Mouse (Mus musculus) liver, adult 2 months (tissue): ENCODE results near the gene BC003965. TPM values are rescaled to one million over a fixed set of nuclear protein-coding genes. Genes with fewer than 3 reads are reported as not detected.

Source experiments
- DNase-seq: peaks from one replicate; pipeline ENCODE4 v3.0.0-alpha.2; 2011; ENCODE audit warnings: low read depth, low spot score; ENCODE audit errors: extremely low read depth
- H3K27ac ChIP-seq: fragments of 200-500 bp; replicated peaks from 2 replicates; pipeline ENCODE4 v1.5.1; 2012; ENCODE audit warnings: low read depth, mild to moderate bottlenecking, control low read depth, inconsistent platforms, low read length; ENCODE audit not compliant: insufficient read depth
- H3K27me3 ChIP-seq: fragments of 200-500 bp; 2 replicates; pipeline ENCODE4 v1.6.1; 2012; ENCODE audit warnings: mild to moderate bottlenecking, moderate library complexity, low read length, inconsistent platforms; ENCODE audit not compliant: control insufficient read depth, insufficient read depth
- H3K36me3 ChIP-seq: fragments of 200-500 bp; 2 replicates; pipeline ENCODE4 v1.6.1; 2012; ENCODE audit warnings: low read length, inconsistent platforms; ENCODE audit not compliant: control insufficient read depth, insufficient read depth
- H3K4me1 ChIP-seq: fragments of 200-500 bp; 2 replicates; pipeline ENCODE4 v1.6.1; 2011; ENCODE audit warnings: low read length; ENCODE audit not compliant: control insufficient read depth, insufficient read depth
- H3K4me3 ChIP-seq: fragments of 200-500 bp; 2 replicates; pipeline ENCODE4 v1.5.1; 2011; ENCODE audit warnings: low read depth, mild to moderate bottlenecking, control low read depth, low read length, moderate library complexity; ENCODE audit not compliant: insufficient read depth
- H3K79me2 ChIP-seq: fragments of 200-500 bp; 2 replicates; pipeline ENCODE4 v1.6.1; 2012; ENCODE audit warnings: inconsistent platforms, mild to moderate bottlenecking, low read length, moderate library complexity; ENCODE audit not compliant: control insufficient read depth, insufficient read depth
- H3K9ac ChIP-seq: fragments of 200-500 bp; 2 replicates; pipeline ENCODE4 v1.6.1; 2012; ENCODE audit warnings: low read depth, mild to moderate bottlenecking, control low read depth, inconsistent platforms, low read length
- CTCF ChIP-seq: fragments of 200-500 bp; IDR thresholded peaks from 2 replicates; pipeline ENCODE4 v1.5.1; 2011; ENCODE audit warnings: low read depth, low read length, control low read depth
- POLR2A ChIP-seq: fragments of 200-500 bp; IDR thresholded peaks from 2 replicates; pipeline ENCODE4 v1.6.1; 2011; ENCODE audit warnings: low read length, control low read depth; ENCODE audit not compliant: insufficient read depth; ENCODE audit errors: extremely low read depth
- whole genome bisulfite sequencing: fragments of 180-500 bp; shearing (Covaris S2); methylation state at CpG from one replicate; pipeline ENCODE4 v1.1.7; 2018; 5-methylcytosine and 5-hydroxymethylcytosine counted together
- polyA plus RNA-seq: library from polyadenylated mRNA; depleted of rRNA; stranded (reverse); fragments of >200 nt; gene quantifications from 2 replicates; pipeline ENCODE4 v1.2.3, GENCODE M21; 2012
- total RNA-seq: library from RNA; depleted of rRNA; stranded (reverse); fragments of >200 nt; gene quantifications from 2 replicates; pipeline ENCODE4 v1.2.3, GENCODE M21; 2014

BC003965 gene
- total and polyA plus RNA-seq, 2 experiments = 12.1 to 15.4 TPM

GRCm38 (mm10) chr17:25210680-25211466 lies 26.5 kb downstream of the BC003965 start:
- Histone ChIP-seq H3K79me2 (no peaks in the 10 kb centered on the region), H3K27ac (no peak overlapping the region), H3K9ac (no peak overlapping the region), H3K4me3 (no peak overlapping the region), H3K27me3 (no peaks in the 10 kb centered on the region), H3K36me3 (peaks cover 21% of the 10 kb centered on the region), H3K4me1 (no peaks in the 10 kb centered on the region)
- no peak for DNase-seq
- TF ChIP-seq CTCF (no peak), POLR2A (no peak)
- WGBS = 77% methylated on average over 15 of the region's 15 CpGs

DNA sequence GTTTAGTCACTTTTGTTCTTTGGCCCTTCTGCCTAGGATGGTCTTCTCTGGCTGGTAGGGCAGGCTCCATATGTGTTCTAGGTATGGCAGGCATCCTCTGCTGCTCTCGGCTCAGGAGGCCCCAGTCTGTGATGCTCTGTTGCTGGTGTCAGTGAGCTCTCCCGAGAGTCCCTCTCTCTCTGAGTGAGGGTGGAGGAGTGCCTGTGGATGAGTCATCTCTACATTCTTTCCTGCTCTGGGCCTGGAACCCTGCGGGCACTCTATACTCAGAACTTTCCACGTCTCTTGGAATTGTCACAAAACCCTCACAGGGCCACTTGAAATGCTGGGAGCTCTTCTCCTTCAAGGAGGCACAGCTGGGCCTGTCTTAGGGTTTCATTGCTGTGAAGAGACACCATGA lies 27.4 kb downstream of the BC003965 start:
- H3K27ac ChIP-seq = no peak overlapping the region
- H3K27me3 ChIP-seq = no peaks in the 10 kb centered on the region
- TF ChIP-seq POLR2A (no peak), CTCF (no peak)
- H3K4me3 ChIP-seq = no peak overlapping the region
- 89% methylated on average over 4 of the region's 4 CpGs for WGBS
- H3K4me1 ChIP-seq = no peaks in the 10 kb centered on the region
- no peak overlapping the region for H3K9ac ChIP-seq
- DNase-seq = no peak
- H3K79me2 ChIP-seq = no peaks in the 10 kb centered on the region
- H3K36me3 ChIP-seq = peaks cover 20% of the 10 kb centered on the region

DNA sequence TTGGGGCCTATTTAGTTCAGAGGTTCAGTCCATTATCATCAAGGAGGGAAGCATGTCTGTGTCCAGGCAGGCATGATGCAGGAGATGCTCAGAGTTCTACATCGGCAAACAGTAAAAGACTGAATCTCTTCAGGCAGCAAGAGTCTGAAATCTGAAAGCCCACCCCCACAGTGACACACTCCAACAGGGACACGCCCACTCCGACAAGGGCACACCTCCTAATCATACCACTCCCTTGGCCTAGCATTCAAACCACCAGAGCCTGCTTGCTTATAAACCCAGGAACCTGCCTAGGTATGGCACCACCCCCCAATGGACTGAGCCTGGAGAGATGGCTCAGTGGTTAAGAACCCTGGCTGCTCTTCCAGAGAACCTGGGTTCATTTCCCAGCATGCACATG lies 31.1 kb downstream of the BC003965 start:
- no peak overlapping the region for H3K27ac ChIP-seq
- H3K27me3 ChIP-seq = no peaks in the 10 kb centered on the region
- no peak for TF ChIP-seq CTCF
- no peak for TF ChIP-seq POLR2A
- no peaks in the 10 kb centered on the region for H3K79me2 ChIP-seq
- peaks cover 12% of the 10 kb centered on the region for H3K36me3 ChIP-seq
- H3K4me1 ChIP-seq = no peaks in the 10 kb centered on the region
- no peak overlapping the region for H3K4me3 ChIP-seq
- no peak for DNase-seq
- no peak overlapping the region for H3K9ac ChIP-seq
- WGBS = 90% methylated on average over 3 of the region's 3 CpGs

GRCm38 (mm10) chr17:25218967-25219366 lies 34.6 kb downstream of the BC003965 start:
- Histone ChIP-seq H3K79me2 (peaks cover 12% of the 10 kb centered on the region; the same call in 1 of the 2 replicates), H3K4me3 (no peak overlapping the region), H3K36me3 (peaks cover 5% of the 10 kb centered on the region), H3K9ac (no peak overlapping the region), H3K27me3 (no peaks in the 10 kb centered on the region), H3K4me1 (peaks cover 17% of the 10 kb centered on the region), H3K27ac (no peak overlapping the region)
- no peak for DNase-seq
- TF ChIP-seq POLR2A = no peak
- no peak for TF ChIP-seq CTCF
- WGBS = 94% methylated on average over 9 of the region's 9 CpGs

DNA sequence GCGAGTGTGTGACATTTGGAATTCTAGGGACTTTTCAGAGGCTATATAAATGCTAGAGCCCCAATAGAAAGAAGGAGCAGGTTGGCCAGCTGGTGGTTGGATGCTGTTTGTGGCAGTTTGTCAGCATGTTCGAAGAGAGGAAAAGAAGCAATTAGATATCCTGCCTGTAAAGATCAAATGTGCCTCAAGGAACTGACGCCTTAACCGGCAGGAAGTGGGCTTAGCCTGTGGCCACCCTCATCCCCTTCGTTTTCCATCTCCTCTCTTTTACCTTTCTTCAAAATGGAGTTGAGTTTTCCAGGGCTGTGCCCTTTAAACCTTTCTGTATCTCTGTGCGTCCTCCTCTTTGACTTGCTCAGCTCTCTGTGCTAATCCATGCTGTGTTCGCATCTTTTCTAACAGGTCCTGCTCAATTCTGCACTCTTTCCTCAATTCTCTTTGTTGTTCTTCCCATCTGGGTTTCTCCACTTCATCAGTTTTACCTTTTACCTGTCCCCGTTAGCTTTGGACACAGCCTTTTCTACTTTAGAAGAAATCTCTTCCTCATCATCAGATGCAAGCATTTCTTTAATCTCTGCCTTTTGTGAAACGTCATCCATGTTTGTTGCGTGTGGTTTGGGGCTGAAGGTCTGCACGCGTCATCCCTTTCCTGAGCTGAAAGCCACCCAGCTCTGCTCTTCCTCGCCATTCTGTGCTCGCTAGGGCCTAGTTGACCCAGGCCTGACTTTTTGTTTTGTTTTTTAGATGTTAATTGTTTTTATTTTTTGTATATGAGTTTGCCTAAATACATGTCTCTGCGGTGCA lies 35.3 kb downstream of the BC003965 start:
- H3K9ac ChIP-seq = no peak overlapping the region
- H3K36me3 ChIP-seq = 0 out of 2 replicates have a peak, but pooled peaks cover 1% of the 10 kb centered on the region
- H3K4me3 ChIP-seq = no peak overlapping the region
- no peak overlapping the region for H3K27ac ChIP-seq
- TF ChIP-seq CTCF = no peak
- TF ChIP-seq POLR2A = no peak
- no peaks in the 10 kb centered on the region for H3K27me3 ChIP-seq
- peaks cover 21% of the 10 kb centered on the region for H3K4me1 ChIP-seq
- no peak for DNase-seq
- WGBS = 94% methylated on average over 15 of the region's 15 CpGs
- peaks cover 18% of the 10 kb centered on the region; the same call in 1 of the 2 replicates for H3K79me2 ChIP-seq
